Mouse (Mus musculus) adrenal gland, postnatal 4 days (tissue): ENCODE results near the gene Nfil3. TPM values are rescaled to one million over a fixed set of nuclear protein-coding genes. Genes with fewer than 3 reads are reported as not detected.
A peak's percentile ranks its signal among the peaks of the same experiment; 100 is the strongest.

ENCODE experiments used
- DNase-seq, 2 experiments: peaks; one replicate each; pipeline ENCODE4 v3.0.0; 2021 to 2022; ENCODE audit warnings: low spot score in 2 of 2, mixed read lengths in 2 of 2
- total RNA-seq, 2 experiments: library from RNA; stranded (reverse); gene quantifications; 2 replicates each; pipeline ENCODE4 v1.2.3; 2021

Nfil3 gene
- total RNA-seq, 2 experiments from 2014 or later, result 27.2 to 29.3 TPM

- no peak for DNase-seq
Observed at GRCm38 (mm10) chr13:52985508-52986214, 4.8 kb upstream of the Nfil3 start.

GRCm38 (mm10) chr13:52982703-52983102 lies 1.8 kb upstream of the Nfil3 start:
- peak; percentile 74 to 82 for DNase-seq

GRCm38 (mm10) chr13:52981441-52982281 lies 788 bp upstream of the Nfil3 start:
- peak in 1 of 2 experiments; percentile 15 for DNase-seq

GRCm38 (mm10) chr13:52980211-52980950 lies 492 bp downstream of the Nfil3 start:
- DNase-seq, result peak; percentile 40 to 56

- no peak for DNase-seq
Observed at GRCm38 (mm10) chr13:52979331-52980051, 1.4 kb downstream of the Nfil3 start.

- no peak for DNase-seq
Observed at GRCm38 (mm10) chr13:52978321-52978981, 2.4 kb downstream of the Nfil3 start.

GRCm38 (mm10) chr13:52977757-52978156 lies 3.1 kb downstream of the Nfil3 start:
- DNase-seq, result no peak

- DNase-seq, result no peak
Observed at GRCm38 (mm10) chr13:52977221-52977609, 3.7 kb downstream of the Nfil3 start.

GRCm38 (mm10) chr13:52976510-52977220 lies 4.2 kb downstream of the Nfil3 start:
- DNase-seq, result peak in 1 of 2 experiments; percentile 37

GRCm38 (mm10) chr13:52976130-52976509 lies 4.8 kb downstream of the Nfil3 start:
- no peak for DNase-seq

GRCm38 (mm10) chr13:52974676-52975075 lies 6.2 kb downstream of the Nfil3 start:
- DNase-seq, result no peak

GRCm38 (mm10) chr13:52973427-52973826 lies 7.4 kb downstream of the Nfil3 start:
- no peak for DNase-seq

GRCm38 (mm10) chr13:52972626-52973025 lies 8.2 kb downstream of the Nfil3 start:
- DNase-seq, result no peak

- no peak for DNase-seq
Observed at GRCm38 (mm10) chr13:52970876-52971275, 10.0 kb downstream of the Nfil3 start.

- DNase-seq, result no peak
Observed at GRCm38 (mm10) chr13:52962922-52963321, 18.0 kb downstream of the Nfil3 start.

- DNase-seq, result no peak
Observed at GRCm38 (mm10) chr13:52962361-52962760, 18.5 kb downstream of the Nfil3 start.

GRCm38 (mm10) chr13:52953779-52954553 lies 26.9 kb downstream of the Nfil3 start:
- DNase-seq, result no peak

- DNase-seq, result no peak
Observed at GRCm38 (mm10) chr13:52949211-52949610, 31.7 kb downstream of the Nfil3 start.

GRCm38 (mm10) chr13:52947545-52947944 lies 33.3 kb downstream of the Nfil3 start:
- no peak for DNase-seq
